10 mouse cellular contexts compared by ENCODE assay signal in genomic region chr10:42476774-42477475, GRCm38 (mm10). TPM values are rescaled to one million over a fixed set of nuclear protein-coding genes. Genes with fewer than 3 reads are reported as not detected.
DNase-seq lines count a peak whose midpoint lies in the region; ATAC-seq and TF ChIP-seq lines count a peak whose summit lies in the region.
"Had no signal": no experiment of that assay in that cellular context is flagged by ENCODE, and none has a peak within 500 bp of the region (broad histone marks: within the 10 kb centered on the region; RNA-seq: fewer than 3 reads in every experiment).

No protein-coding gene starts in this region.

- no peak for TF ChIP-seq RAD21 in CH12.LX (IDR thresholded peaks at IDR 0.05; ENCODE audit: low read depth, low read length)

- H3K36me3 ChIP-seq in hindbrain, embryonic 15.5 days: no peaks in the 10 kb centered on the region
- H3K36me3 ChIP-seq in hindbrain, embryonic 11.5 days (ENCODE audit: control insufficient read depth, insufficient read depth, low read length): no peaks in the 10 kb centered on the region
- H3K36me3 ChIP-seq in CH12.LX (replicated peaks in 1 of 2; ENCODE audit: control insufficient read depth in 1 of 2, insufficient read depth in 1 of 2, low read length in 1 of 2): peaks cover 0 to 12% of the 10 kb centered on the region in 2 experiments
- no peaks in the 10 kb centered on the region for H3K36me3 ChIP-seq in embryonic facial prominence, embryonic 14.5 days (ENCODE audit: control insufficient read depth, insufficient read depth, low read length)
- H3K36me3 ChIP-seq in limb, embryonic 14.5 days (ENCODE audit: control insufficient read depth, insufficient read depth, low read length): 0 out of 2 replicates have a peak, but pooled peaks cover under 1% of the 10 kb centered on the region

- TF ChIP-seq CTCF in CH12.LX (conservative IDR thresholded peaks at IDR 0.05 in 1 of 2, IDR thresholded peaks at IDR 0.05 in 1 of 2; ENCODE audit: low read depth in 2 of 2, low read length in 2 of 2): 0 out of 4 replicates have a peak, but pooled peaks of 1 of the 2 experiments have one; percentile 11

- no peak for TF ChIP-seq EP300 in CH12.LX (IDR thresholded peaks at IDR 0.05; ENCODE audit: low read length)

- H3K4me2 ChIP-seq in hindbrain, embryonic 15.5 days: peak overlapping the region; percentile 79
- H3K4me2 ChIP-seq in hindbrain, embryonic 11.5 days (replicated peaks; ENCODE audit: low read depth, low read length): no peak overlapping the region
- peak overlapping the region; percentile 62 for H3K4me2 ChIP-seq in CH12.LX (ENCODE audit: insufficient read depth, low read depth, poor library complexity, severe bottlenecking)
- H3K4me2 ChIP-seq in embryonic facial prominence, embryonic 14.5 days (ENCODE audit: low read depth, low read length): peak overlapping the region; percentile 75; the same call in 1 of the 2 replicates
- 0 out of 2 replicates have a peak overlapping the region, but pooled peaks have one; percentile 80 for H3K4me2 ChIP-seq in limb, embryonic 14.5 days (replicated peaks; ENCODE audit: low read depth, low read length, severe bottlenecking)

- dilution Hi-C loops in CH12.LX (cut with MboI; ENCODE audit: extremely low pct_ligation_motif_present, extremely low pct_unique_long_range_greater_than_20kb, low sequenced_read_pairs): no loop called here

- 0 out of 2 replicates have a peak overlapping the region, but pooled peaks have one; percentile 82 for H3K27ac ChIP-seq in hindbrain, embryonic 15.5 days (replicated peaks)
- H3K27ac ChIP-seq in hindbrain, embryonic 11.5 days (ENCODE audit: low read depth, low read length): no peak overlapping the region
- H3K27ac ChIP-seq in CH12.LX (ENCODE audit: insufficient read depth, low read depth): no peak overlapping the region
- H3K27ac ChIP-seq in embryonic facial prominence, embryonic 14.5 days (replicated peaks; ENCODE audit: low read depth, low read length): no peak overlapping the region; the same call in 1 of the 2 replicates
- H3K27ac ChIP-seq in limb, embryonic 14.5 days (replicated peaks; ENCODE audit: low read depth, low read length): no peak overlapping the region

- H3K9me3 ChIP-seq in hindbrain, embryonic 15.5 days: no peaks in the 10 kb centered on the region
- no peaks in the 10 kb centered on the region for H3K9me3 ChIP-seq in hindbrain, embryonic 11.5 days (ENCODE audit: control insufficient read depth, low read length)
- H3K9me3 ChIP-seq in CH12.LX (replicated peaks; ENCODE audit: low read length): peaks cover 2% of the 10 kb centered on the region
- no peaks in the 10 kb centered on the region for H3K9me3 ChIP-seq in embryonic facial prominence, embryonic 14.5 days (ENCODE audit: control insufficient read depth, low read length)
- H3K9me3 ChIP-seq in limb, embryonic 14.5 days (ENCODE audit: control insufficient read depth, low read length): no peaks in the 10 kb centered on the region

- no peak overlapping the region for H3K4me3 ChIP-seq in hindbrain, embryonic 15.5 days
- no peak overlapping the region for H3K4me3 ChIP-seq in hindbrain, embryonic 11.5 days (ENCODE audit: low read depth, low read length)
- peak overlapping the region in 2 of 3 experiments; percentile 67 to 80 for H3K4me3 ChIP-seq in CH12.LX (replicated peaks in 1 of 3; ENCODE audit: low read depth in 2 of 3, low read length in 2 of 3, poor library complexity in 1 of 3)
- peak overlapping the region; percentile 71; the same call in 1 of the 2 replicates for H3K4me3 ChIP-seq in embryonic facial prominence, embryonic 14.5 days (ENCODE audit: low read depth, low read length)
- no peak overlapping the region for H3K4me3 ChIP-seq in limb, embryonic 14.5 days (replicated peaks; ENCODE audit: low read length)

- peaks cover 7% of the 10 kb centered on the region for H3K4me1 ChIP-seq in hindbrain, embryonic 15.5 days (replicated peaks)
- H3K4me1 ChIP-seq in hindbrain, embryonic 11.5 days (replicated peaks; ENCODE audit: control insufficient read depth, insufficient read depth, low read length): no peaks in the 10 kb centered on the region
- H3K4me1 ChIP-seq in CH12.LX (ENCODE audit: control insufficient read depth in 1 of 2, insufficient read depth in 2 of 2): peaks cover 10 to 31% of the 10 kb centered on the region in 2 experiments
- H3K4me1 ChIP-seq in embryonic facial prominence, embryonic 14.5 days (ENCODE audit: control insufficient read depth, insufficient read depth, low read length): no peaks in the 10 kb centered on the region
- peaks cover 10% of the 10 kb centered on the region for H3K4me1 ChIP-seq in limb, embryonic 14.5 days (ENCODE audit: control insufficient read depth, insufficient read depth, low read length)

- 92% methylated on average over 10 of the region's 10 CpGs for WGBS in hindbrain, embryonic 15.5 days
- WGBS in hindbrain, embryonic 11.5 days: 95% methylated on average over 10 of the region's 10 CpGs
- WGBS in embryonic facial prominence, embryonic 14.5 days: 90% methylated on average over 10 of the region's 10 CpGs
- 94% methylated on average over 10 of the region's 10 CpGs for WGBS in limb, embryonic 14.5 days

- no peak for TF ChIP-seq POLR2A in CH12.LX (IDR thresholded peaks at IDR 0.05; ENCODE audit: low read depth, low read length)
- TF ChIP-seq POLR2A in limb, embryonic 14.5 days (IDR thresholded peaks at IDR 0.05; ENCODE audit: borderline replicate concordance, extremely low read depth, insufficient read depth, insufficient read length): no peak

- no peak for DNase-seq in hindbrain, embryonic 11.5 days (ENCODE audit: low spot score)
- peak; percentile 34 for DNase-seq in CH12.LX (ENCODE audit: extremely low read depth)
- DNase-seq in embryonic facial prominence, embryonic 14.5 days (ENCODE audit: low spot score): peak; percentile 23
- DNase-seq in limb, embryonic 14.5 days (ENCODE audit: low spot score): no peak
- DNase-seq in cerebellum, postnatal 25 days: no peak
- no peak for DNase-seq in adrenal gland, adult 8-10 months
- DNase-seq in right cerebral cortex, postnatal 10 days (ENCODE audit: low spot score in 2 of 2): no peak
- DNase-seq: thymus, postnatal 14 days had no signal

- in situ Hi-C loops in CH12.LX (cut with MboI; ENCODE audit: low pct_ligation_motif_present, low pct_unique_long_range_greater_than_20kb, low sequenced_read_pairs): no loop called here

- no peak for ATAC-seq in hindbrain, embryonic 15.5 days (ENCODE audit: low FRiP score, low read depth)
- ATAC-seq in hindbrain, embryonic 11.5 days (ENCODE audit: low FRiP score): no peak
- ATAC-seq in embryonic facial prominence, embryonic 14.5 days (ENCODE audit: low read depth): no peak
- no peak for ATAC-seq in limb, embryonic 14.5 days (ENCODE audit: low FRiP score, low read depth)

- peaks cover 26% of the 10 kb centered on the region for H3K79me2 ChIP-seq in CH12.LX (replicated peaks; ENCODE audit: control insufficient read depth, extremely low read depth, insufficient read depth, poor library complexity, severe bottlenecking)

- no peak overlapping the region for H3K9ac ChIP-seq in hindbrain, embryonic 15.5 days
- no peak overlapping the region for H3K9ac ChIP-seq in hindbrain, embryonic 11.5 days (ENCODE audit: low read depth, low read length)
- peak overlapping the region; percentile 82; the same call in 1 of the 2 replicates for H3K9ac ChIP-seq in CH12.LX (ENCODE audit: insufficient read depth, low read depth)
- no peak overlapping the region for H3K9ac ChIP-seq in embryonic facial prominence, embryonic 14.5 days (ENCODE audit: low read depth, low read length)
- no peak overlapping the region for H3K9ac ChIP-seq in limb, embryonic 14.5 days (ENCODE audit: low read depth, low read length, severe bottlenecking)

- no peaks in the 10 kb centered on the region for H3K27me3 ChIP-seq in hindbrain, embryonic 15.5 days
- H3K27me3 ChIP-seq in hindbrain, embryonic 11.5 days (ENCODE audit: control insufficient read depth, insufficient read depth, low read length): no peaks in the 10 kb centered on the region
- no peaks in the 10 kb centered on the region for H3K27me3 ChIP-seq in CH12.LX (replicated peaks)
- H3K27me3 ChIP-seq in embryonic facial prominence, embryonic 14.5 days (replicated peaks; ENCODE audit: control insufficient read depth, insufficient read depth, low read length): no peaks in the 10 kb centered on the region
- no peaks in the 10 kb centered on the region for H3K27me3 ChIP-seq in limb, embryonic 14.5 days (ENCODE audit: control insufficient read depth, insufficient read depth, low read length)
- H3K27me3 ChIP-seq: Patski had no signal

TF ChIP-seq in CH12.LX, 34 proteins besides CTCF, POLR2A, EP300 and RAD21:
- no peak for TF ChIP-seq BHLHE40 (IDR thresholded peaks at IDR 0.05; ENCODE audit: low read depth, low read length)
- TF ChIP-seq NRF1 (IDR thresholded peaks at IDR 0.05; ENCODE audit: low read depth, low read length): peak; percentile 75

RNA-seq across cellular contexts. Expression of gene Afg1l, which starts 1.4 kb away (rescaled TPM):
- polyA plus RNA-seq in hindbrain, embryonic 15.5 days (2015; fragmentation: Nextera tagmentation; extraction: Ambion mirVana): 8.1 and 8.9 TPM in 2 replicates
- 5.1 and 6.2 TPM in 2 replicates for polyA plus RNA-seq in hindbrain, embryonic 11.5 days (2014; fragmentation: Nextera tagmentation; extraction: Ambion mirVana)
- total RNA-seq in CH12.LX (2012; rRNA removed) (4.6 and 6.9 TPM in 2 replicates), CH12.LX (2014; rRNA removed) (3.5 and 4.5 TPM in 2 replicates)
- polyA plus RNA-seq in CH12.LX (2012; ENCODE audit: insufficient read length, low read depth): 3.1 TPM in 2 replicates
- polyA plus RNA-seq in embryonic facial prominence, embryonic 14.5 days (2014; fragmentation: Nextera tagmentation; extraction: Ambion mirVana): 6.7 and 6.8 TPM in 2 replicates
- polyA plus RNA-seq in limb, embryonic 14.5 days (2012; rRNA removed): 4.6 and 5.7 TPM in 2 replicates
- polyA plus RNA-seq in limb, embryonic 14.5 days (2014; fragmentation: Nextera tagmentation; extraction: Ambion mirVana): 5.0 and 5.3 TPM in 2 replicates
- total RNA-seq in adrenal gland, adult 8-10 months (2022): 10 to 100 TPM; 16.8 to 21.0 (median 18.7) TPM

RNA-seq across cellular contexts. Expression of gene Snx3, which starts 24.9 kb away (rescaled TPM):
- polyA plus RNA-seq in hindbrain, embryonic 15.5 days (2015; fragmentation: Nextera tagmentation; extraction: Ambion mirVana): 308 and 309 TPM in 2 replicates
- polyA plus RNA-seq in hindbrain, embryonic 11.5 days (2014; fragmentation: Nextera tagmentation; extraction: Ambion mirVana): 227 and 238 TPM in 2 replicates
- total RNA-seq in CH12.LX (2012; rRNA removed) (65.5 and 67.2 TPM in 2 replicates), CH12.LX (2014; rRNA removed) (103 and 115 TPM in 2 replicates)
- 165 and 187 TPM in 2 replicates for polyA plus RNA-seq in CH12.LX (2012; ENCODE audit: insufficient read length, low read depth)
- 326 TPM in 2 replicates for polyA plus RNA-seq in embryonic facial prominence, embryonic 14.5 days (2014; fragmentation: Nextera tagmentation; extraction: Ambion mirVana)
- 303 and 383 TPM in 2 replicates for polyA plus RNA-seq in limb, embryonic 14.5 days (2012; rRNA removed)
- polyA plus RNA-seq in limb, embryonic 14.5 days (2014; fragmentation: Nextera tagmentation; extraction: Ambion mirVana): 311 and 312 TPM in 2 replicates
- 100 to 1,000 TPM; 200 to 230 (median 204) TPM for total RNA-seq in adrenal gland, adult 8-10 months (2022)

Comparison
In these comparisons a context has a peak if more than half of its experiments do, and no peak if none do; other contexts are left out.
1. H3K4me3 ChIP-seq: peak in CH12.LX (2 of 3) and embryonic facial prominence, embryonic 14.5 days (single experiment); none in hindbrain, embryonic 15.5 days (single experiment), hindbrain, embryonic 11.5 days (single experiment) and limb, embryonic 14.5 days (single experiment).
2. DNase-seq: peak in CH12.LX (single experiment) and embryonic facial prominence, embryonic 14.5 days (single experiment); none in hindbrain, embryonic 11.5 days (single experiment), limb, embryonic 14.5 days (single experiment), cerebellum, postnatal 25 days (0 of 2), adrenal gland, adult 8-10 months (single experiment) and right cerebral cortex, postnatal 10 days (0 of 2).